Mouse (Mus musculus): ENCODE measurements around the gene Wdr20.
"Not testable (repeated sequence)": the region's sequence is repeated elsewhere in the genome, so short reads cannot be mapped to it uniquely, and the experiment has no call there.

Wdr20 gene

GRCm38 (mm10) chr12:110737170-110738157 lies at the start of gene Wdr20:
Wdr20 (plus strand) TSS chr12:110737944.
- peak; percentile 97 for DNase-seq (ENCODE audit: low spot score)

DNA sequence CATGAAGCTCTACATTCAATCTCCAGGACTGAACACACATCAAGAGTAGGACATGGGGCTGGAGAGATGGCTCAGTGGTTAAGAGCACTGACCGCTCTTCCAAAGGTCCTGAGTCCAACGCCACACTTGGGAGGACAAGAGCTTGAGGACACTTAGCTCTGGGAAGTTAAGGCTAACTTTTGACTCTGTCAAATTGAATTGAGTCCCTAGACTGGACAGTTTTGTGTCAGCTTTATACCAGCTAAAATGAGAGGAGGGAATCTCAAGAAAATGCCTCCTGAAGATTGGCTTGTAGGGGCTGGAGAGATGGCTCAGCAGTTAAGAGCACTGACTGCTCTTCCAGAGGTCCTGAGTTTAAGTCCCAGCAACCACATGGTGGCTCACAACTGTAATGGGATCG lies 48.8 kb upstream of the Wdr20 start:
- not testable (repeated sequence) for DNase-seq (ENCODE audit: low spot score)

- DNase-seq (ENCODE audit: low spot score), result no peak
Observed at GRCm38 (mm10) chr12:110689919-110690643, 47.7 kb upstream of the Wdr20 start.

DNA sequence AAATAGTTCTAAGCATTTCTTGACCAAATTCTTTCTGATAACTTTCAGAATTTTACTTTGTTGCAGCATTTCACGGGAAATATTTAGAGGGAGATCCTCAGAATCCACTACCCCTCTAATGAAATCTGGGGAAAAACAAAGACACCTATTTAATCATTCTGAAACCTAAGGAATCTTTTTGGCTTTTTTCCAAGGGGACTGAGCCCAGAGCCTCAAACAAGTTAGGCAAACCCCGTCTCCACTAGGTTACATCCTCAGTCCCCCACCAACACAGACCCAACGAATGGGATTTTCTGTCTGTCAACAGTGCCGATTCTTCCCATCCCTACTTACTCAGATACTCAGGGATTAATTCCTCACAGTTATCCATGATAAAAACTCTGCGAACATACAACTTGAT lies 44.4 kb upstream of the Wdr20 start:
- DNase-seq (ENCODE audit: low spot score), result not testable (repeated sequence)

- peak; percentile 33 for DNase-seq (ENCODE audit: low spot score)
Observed at GRCm38 (mm10) chr12:110695676-110696171, 42.0 kb upstream of the Wdr20 start.

- peak; percentile 99 for DNase-seq (ENCODE audit: low spot score)
Observed at GRCm38 (mm10) chr12:110696173-110696974, 41.4 kb upstream of the Wdr20 start.

DNA sequence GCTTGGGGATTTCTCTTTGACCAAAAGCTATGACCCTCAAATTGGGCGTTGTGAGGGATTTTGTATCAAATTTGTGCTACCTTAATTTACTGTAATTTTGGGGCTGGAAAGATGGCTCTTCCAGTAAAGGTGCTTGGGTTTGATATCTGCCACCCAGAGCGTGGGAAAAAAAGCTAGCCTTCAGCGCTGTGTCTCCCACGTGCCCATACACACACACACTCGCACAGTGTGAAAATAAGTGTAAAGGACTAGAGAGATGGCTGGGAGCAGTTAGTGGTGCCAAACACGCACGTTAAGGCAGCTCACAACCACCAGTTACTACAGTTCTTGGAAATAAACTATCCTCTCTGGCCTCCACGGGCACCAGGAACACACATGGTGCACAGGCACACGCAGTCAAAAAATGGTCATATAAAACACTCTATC lies 40.8 kb upstream of the Wdr20 start:
- no peak for DNase-seq (ENCODE audit: low spot score)

DNA sequence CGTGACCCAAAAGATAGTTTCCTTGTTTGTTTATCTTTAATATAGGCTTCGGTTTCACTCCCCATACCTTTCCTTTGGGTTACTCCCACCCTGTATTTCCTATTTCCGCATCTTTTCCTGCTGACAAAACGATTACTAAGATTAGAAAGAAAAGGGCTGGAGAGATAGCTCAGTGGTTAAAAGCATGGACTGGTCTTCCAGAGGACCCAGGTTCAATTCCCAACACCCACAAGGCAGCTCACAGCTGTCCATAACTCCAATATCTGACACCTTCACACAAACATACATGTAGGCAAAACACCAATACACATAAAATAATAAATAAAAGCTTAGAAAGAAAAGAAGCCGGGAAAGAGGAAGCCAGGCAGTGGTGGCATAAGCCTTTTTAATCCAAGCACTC lies 40.3 kb upstream of the Wdr20 start:
- DNase-seq (ENCODE audit: low spot score), result no peak

DNA sequence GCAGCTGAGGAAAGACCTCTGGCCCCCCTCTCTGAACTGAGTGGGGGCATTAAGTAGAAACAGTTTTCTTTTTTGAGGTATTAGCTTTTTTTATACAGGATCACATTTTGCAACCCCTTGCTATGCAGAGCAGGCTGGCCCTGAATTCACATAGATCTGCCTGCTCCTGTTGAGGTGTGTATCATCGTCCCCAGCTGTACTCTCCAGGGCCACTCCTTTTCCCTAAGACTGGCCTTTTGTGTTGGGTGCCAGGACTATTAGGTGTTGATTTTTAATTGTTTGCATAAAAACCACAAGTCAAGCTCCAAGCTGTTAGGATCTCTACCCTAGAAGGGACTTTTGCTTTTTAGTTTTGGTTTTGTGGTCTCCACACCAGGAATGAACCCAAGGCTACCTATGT lies 39.7 kb upstream of the Wdr20 start:
- no peak for DNase-seq (ENCODE audit: low spot score)

DNA sequence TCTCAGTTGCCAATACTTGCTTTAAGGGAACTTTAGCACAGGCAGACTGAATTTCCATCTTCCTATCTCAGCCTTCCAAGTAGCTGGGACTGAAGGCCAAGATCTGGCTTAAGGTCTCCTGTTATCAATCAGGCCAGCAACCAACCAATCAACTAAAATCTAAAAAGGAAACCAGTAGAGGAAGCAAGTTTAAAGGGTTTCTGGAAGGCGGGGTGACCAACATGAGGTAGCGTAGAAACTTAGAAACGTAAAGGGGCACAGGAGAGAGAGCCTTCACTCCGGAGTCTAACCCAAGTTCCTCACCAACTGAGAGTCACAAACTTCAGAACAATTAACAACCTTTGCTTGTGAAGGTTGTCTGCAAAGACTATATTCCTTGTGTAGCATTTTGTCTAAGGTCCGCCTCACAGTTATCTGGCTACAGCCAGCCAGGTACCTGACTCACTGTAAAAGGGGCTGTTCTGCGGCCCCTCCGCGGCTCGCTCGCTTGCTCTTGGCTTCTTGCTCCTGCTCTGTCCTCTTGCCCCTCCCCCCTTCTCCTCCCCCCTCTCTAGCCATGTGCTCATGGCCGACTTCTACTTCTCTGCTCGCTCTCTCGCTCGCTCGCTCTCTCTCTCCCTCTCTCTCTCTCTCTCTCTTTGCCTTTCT lies 39.1 kb upstream of the Wdr20 start:
- DNase-seq (ENCODE audit: low spot score), result no peak

GRCm38 (mm10) chr12:110699171-110699547 lies 38.6 kb upstream of the Wdr20 start:
- no peak for DNase-seq (ENCODE audit: low spot score)

DNA sequence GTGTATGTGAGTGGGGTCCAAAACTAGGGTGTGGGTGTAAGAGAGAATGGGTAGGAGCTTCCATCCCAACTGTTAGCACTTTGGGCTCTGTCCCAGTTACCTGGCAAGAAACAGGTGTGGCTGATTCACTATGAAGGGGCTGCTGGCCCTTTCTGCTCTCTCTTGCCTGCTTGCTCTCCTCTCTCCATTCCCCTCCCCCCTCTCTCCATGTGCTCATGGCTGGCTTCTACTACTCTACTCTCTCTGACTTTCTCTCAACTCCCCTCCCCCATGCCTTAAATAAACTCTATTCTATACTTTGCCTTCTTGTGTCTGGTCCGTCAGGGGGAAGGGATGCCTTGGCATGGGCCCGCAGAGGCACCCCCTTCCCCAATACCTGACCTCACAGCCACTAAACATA lies 37.0 kb upstream of the Wdr20 start:
- no peak for DNase-seq (ENCODE audit: low spot score)

DNA sequence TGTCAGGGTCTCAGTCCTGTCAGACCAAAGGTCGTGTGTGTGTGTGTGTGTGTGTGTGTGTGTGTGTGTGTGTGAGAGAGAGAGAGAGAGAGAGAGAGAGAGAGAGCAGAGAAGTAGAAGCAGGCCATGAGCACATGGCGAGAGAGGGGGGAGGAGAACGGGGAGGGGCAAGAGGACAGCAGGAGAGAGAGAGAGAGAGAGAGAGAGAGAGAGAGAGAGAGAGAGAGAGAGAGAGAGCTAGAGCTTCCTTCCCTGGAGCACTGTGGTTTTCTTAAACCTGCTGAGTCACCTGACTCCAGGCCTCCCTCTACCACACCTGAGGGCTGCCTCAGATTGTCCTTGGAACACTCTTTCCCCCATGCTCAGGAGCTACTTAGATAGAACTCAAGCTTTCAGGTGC lies 36.4 kb upstream of the Wdr20 start:
- not testable (repeated sequence) for DNase-seq (ENCODE audit: low spot score)

GRCm38 (mm10) chr12:110702556-110702955 lies 35.2 kb upstream of the Wdr20 start, which contains the start of gene Hsp90aa1:
Hsp90aa1 (minus strand) TSS chr12:110702728.
- DNase-seq (ENCODE audit: low spot score), result no peak

- DNase-seq (ENCODE audit: low spot score), result peak; percentile 69
Observed at GRCm38 (mm10) chr12:110703008-110703471, 34.7 kb upstream of the Wdr20 start.

DNA sequence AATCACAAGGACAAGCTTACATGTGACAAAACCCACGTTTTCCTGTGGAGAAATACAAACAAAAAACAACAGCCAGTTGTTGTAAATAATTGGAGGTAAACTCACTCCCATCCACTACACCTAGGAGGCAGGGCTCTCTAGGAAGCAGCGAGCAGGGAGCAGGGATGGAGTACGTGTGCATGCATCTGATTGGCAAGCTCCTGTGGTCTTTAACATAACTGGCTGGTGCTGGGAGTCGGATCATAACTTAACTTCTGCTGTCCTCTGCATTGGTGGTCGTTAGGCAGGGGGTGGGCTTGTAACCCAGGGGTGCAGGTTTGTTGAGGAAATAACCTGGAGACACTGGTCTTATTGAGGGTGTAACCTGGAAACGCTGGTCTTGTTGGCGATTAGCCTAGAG lies 34.1 kb upstream of the Wdr20 start:
- no peak for DNase-seq (ENCODE audit: low spot score)

- DNase-seq (ENCODE audit: low spot score), result not testable (repeated sequence)
Observed at GRCm38 (mm10) chr12:110705419-110705818, 32.3 kb upstream of the Wdr20 start.

- DNase-seq (ENCODE audit: low spot score), result no peak
Observed at GRCm38 (mm10) chr12:110706337-110707231, 31.2 kb upstream of the Wdr20 start.

DNA sequence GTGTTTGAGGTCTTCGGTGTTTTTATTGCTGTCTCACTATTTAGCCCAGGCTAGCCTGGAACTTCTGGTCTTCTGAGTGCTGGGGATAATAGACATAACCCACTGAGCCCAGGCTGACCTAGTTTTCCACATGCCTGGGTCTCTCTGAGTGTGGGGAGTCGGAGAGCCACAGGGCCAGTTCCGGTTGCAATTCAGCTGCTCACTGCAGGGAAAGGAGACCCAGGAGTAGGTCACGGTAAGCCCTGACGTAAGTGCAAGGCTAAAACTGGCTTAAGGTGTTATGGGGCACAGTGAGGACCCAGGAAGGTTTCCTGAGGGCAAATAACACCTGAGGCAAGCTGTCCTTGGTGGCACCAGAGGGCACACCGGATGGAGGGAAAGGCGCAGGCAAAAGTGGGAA lies 30.3 kb upstream of the Wdr20 start:
- no peak for DNase-seq (ENCODE audit: low spot score)

GRCm38 (mm10) chr12:110711270-110711669 lies 26.5 kb upstream of the Wdr20 start:
- no peak for DNase-seq (ENCODE audit: low spot score)

Data from ovary, postnatal 10 days (tissue).